Mouse (Mus musculus) lung, postnatal 25 days (tissue): Measurements from ENCODE around the gene Ppargc1a.

Experiments used
- DNase-seq: peaks from one replicate; pipeline ENCODE4 v3.0.0; 2022; ENCODE audit warnings: low spot score

Gene Ppargc1a

DNA sequence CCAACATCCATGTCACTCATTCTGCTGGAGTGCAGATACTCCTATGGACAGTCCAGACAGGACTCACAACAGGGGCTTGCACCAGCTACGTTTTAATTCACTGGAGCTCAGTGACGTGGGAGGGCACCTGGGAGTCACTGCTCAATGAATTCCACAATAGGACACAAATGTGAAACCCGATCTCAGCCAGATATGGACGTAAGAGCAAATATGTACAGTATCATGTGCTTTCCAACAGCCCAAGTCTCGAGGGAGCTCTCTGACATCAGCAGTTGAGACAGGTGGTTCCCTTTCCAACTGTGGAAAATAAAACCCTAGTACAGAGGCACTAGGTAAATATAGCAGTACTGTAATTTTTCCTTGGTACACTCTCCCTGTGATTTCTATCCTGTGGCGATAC lies at the start of gene Ppargc1a:
Ppargc1a (minus strand) TSS at position 68 of the 400 bp plus-strand sequence.
- no peak for DNase-seq

DNA sequence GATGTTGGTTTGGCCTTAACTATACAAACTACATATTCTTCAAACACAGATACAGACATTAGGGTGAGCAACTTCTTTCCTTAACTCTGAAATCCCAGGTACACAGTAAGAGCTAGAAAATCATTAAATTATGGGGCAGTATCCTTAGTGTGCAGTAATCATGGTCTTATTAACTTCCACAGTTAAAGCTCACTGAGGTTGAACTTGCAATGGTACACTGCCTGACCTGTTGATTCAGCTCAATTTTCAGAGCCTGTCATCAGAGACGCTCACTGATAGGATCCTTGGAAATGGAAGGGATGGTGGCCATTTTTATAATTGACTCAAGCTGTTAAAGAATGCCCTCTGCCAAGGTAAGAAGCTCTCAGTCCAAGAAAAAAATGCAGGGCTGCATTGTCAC lies 49.4 kb upstream of the Ppargc1a start:
- DNase-seq = no peak

DNA sequence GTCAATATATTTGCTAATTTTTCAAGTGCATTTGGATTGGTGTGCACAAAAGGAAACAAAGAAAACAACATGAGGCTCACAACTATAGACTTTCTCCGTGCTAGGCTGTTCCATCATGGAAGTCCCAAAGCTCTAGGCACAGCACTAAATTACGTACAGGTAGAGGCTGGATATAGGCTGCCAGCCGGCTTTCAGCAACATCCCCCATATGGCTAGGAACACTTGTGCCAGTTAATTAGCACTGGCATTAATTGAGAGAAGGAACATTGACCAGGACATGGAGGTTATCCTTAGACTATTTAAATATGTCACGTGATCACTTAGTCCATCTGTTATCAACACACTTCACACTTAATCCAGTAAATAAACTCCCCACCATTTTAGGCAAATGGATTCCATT lies 44.5 kb upstream of the Ppargc1a start:
- no peak for DNase-seq

- DNase-seq = no peak
Observed at GRCm38 (mm10) chr5:51607686-51608480, 40.4 kb upstream of the Ppargc1a start.

DNA sequence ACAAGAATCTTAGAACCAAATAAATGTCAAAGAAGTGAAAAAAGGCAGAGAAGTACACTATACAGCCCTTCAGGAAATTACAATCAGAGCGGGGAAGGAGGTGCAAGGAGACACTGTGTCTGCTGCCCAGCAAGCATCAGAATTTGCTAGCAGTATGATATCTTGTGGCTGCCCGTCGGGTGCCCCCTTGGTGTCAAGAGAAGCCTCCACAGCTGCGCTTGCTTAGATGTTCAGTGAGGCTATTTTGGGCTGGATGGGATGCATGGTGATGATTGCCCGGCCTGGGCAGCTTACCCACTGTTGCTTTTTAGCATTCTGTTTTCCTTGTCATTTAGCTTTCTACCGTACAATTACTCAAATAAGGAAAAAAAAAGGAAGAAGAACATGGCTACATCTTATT lies 32.0 kb upstream of the Ppargc1a start:
- no peak for DNase-seq

GRCm38 (mm10) chr5:51595644-51596043 lies 28.1 kb upstream of the Ppargc1a start:
- peak; percentile 20 for DNase-seq

GRCm38 (mm10) chr5:51592206-51592605 lies 24.7 kb upstream of the Ppargc1a start:
- no peak for DNase-seq

- DNase-seq = peak; percentile 16
Observed at GRCm38 (mm10) chr5:51591537-51592154, 24.1 kb upstream of the Ppargc1a start.

DNA sequence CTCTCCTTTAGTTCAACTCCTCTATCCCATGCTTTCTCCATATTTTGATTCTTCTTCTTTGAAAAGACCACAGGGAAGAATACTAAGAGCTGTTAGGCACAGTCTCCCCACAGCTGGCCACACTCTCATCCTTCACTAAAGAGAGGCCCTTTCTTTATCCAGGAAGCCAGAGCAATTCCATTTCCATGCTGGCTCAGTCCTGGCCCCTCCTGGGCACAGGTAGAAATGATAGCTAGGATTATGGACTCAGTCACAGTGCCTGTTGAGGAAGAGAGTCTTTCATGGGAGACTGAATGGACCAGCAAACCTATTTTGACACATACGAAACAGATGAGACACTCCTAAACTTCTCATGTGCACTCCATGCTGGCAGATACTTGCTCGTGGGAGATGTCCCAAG lies 18.7 kb upstream of the Ppargc1a start:
- no peak for DNase-seq

- no peak for DNase-seq
Observed at GRCm38 (mm10) chr5:51584987-51585386, 17.5 kb upstream of the Ppargc1a start.

DNA sequence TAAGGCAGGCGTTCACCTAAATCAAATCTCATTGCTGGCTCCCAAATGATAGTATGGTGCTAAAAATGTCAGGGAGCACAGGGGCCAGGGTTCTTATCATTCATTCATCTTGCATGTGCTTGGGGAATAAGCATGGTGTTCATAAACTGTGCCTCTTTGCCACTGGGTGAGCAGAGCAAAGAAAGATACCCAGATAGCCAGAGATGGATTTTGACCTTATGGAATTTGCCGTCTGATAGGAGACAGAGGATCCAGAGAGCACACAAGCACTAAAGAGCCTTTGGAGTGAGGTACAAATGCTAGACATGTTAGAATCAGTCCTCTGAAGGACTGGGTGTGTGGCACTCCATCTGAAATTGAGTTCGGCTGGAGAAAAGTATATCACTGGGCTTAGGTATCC lies 16.7 kb upstream of the Ppargc1a start:
- no peak for DNase-seq

DNA sequence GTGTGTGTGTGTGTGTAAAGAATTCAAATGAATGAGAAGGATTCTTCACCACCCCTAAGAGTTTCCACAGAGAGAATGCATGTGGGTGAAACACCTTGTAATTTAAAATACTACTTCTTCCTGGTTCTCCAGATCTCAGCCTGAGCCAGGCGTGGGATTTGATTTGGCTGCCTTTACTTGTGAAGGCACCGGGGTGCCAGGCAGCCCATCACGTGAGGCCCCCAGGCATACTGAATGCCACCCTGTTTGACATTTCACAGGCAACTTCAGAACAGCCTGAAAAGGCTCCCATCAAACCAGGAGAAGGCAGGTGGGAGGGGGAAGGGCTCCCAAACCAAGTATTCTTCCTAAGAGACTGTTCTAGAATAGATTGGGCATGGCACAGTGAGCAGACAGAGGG lies 16.1 kb upstream of the Ppargc1a start:
- DNase-seq = no peak

DNA sequence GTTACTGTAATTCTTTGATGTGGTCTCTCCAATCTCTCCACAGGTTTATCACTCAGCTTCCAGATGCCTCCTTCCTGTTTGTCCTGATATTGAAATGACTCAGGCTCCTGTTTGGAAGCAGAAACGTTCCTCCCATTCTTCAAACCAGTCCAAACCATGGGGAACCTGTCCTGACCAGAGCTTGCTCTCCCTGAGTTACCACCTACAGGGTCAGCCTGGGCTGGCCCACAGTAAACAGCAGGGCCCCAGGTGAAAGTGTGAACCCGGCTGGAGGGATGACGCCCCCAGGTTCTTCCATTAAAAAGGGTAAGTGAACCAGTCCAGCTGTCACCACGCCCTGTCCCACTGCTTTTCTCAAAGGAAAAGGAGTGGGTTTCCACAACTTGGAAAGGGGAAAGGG lies 15.5 kb upstream of the Ppargc1a start:
- no peak for DNase-seq

- no peak for DNase-seq
Observed at GRCm38 (mm10) chr5:51582618-51583017, 15.1 kb upstream of the Ppargc1a start.

GRCm38 (mm10) chr5:51577594-51577993 lies 10.1 kb upstream of the Ppargc1a start:
- no peak for DNase-seq

DNA sequence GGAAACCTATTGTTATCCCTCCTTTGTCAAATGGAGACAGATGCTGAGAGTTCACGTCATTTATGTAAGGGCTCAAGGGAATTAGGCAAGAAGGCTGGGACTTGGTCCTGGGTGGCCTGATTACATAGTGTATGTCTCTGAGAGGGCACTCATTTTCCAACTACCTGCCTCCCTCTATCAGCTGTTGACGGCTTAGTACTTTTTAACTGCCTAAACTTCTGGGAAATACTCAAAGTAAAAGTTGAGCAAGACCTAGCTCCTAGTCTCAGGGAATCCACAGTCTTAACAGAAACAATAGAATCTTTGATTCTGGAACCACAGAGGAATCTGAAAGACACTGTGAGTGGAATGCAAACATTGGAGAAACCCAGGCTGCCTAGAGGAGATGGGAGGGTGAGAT lies 6.2 kb upstream of the Ppargc1a start:
- DNase-seq = no peak

GRCm38 (mm10) chr5:51568198-51568690 lies 718 bp upstream of the Ppargc1a start:
- no peak for DNase-seq

- no peak for DNase-seq
Observed at GRCm38 (mm10) chr5:51565672-51566071, 1.9 kb downstream of the Ppargc1a start.

- DNase-seq = no peak
Observed at GRCm38 (mm10) chr5:51565038-51565437, 2.5 kb downstream of the Ppargc1a start.

DNA sequence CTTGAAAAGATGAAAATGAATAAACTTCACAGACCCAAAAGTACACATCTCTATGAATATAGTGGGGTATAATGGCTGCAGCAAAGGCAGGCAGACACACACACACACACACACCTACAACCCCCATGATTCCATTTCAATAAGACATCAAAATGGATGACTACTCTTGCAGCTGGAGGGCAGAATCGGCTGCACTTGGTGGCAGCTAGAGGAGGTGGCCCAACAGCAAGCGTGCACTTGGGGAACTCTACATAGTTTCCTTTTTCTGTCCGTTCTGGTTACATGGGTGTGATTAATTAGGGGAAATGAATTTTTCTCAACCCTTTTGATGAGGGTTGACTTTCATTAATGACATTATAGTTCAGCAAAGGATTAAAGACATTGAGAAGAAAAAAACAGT lies 4.0 kb downstream of the Ppargc1a start:
- no peak for DNase-seq

DNA sequence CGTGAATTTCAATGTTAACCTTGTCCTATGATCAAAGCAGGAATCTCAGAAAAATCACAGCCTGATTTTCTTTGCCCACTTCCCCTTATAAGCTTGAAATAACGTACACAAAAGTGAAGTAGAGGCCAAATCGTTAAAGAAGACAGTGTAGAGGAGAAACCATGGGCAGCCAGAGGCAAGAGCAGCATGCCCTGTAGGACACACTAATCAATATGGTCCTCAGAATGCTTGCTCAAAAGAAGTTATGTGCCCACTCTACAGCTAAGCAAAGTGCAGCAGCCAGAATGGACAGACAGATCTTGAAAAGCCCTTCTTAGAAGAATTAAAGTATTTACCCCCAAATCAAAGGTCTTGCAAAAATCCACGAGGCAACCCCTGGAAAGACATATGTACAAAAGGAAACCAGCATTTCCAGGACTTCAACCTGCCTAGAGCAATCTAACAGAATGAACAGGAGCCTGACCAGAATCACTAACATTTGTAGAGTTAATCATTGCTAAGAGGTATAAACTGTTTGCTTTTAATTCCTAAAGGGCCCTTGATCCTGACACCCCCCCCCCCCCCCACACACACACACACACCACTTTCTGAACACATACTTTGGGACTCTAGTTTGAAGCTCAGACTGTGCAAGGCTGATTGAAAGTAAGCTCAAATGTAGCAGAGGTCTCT lies 9.8 kb downstream of the Ppargc1a start:
- DNase-seq = no peak

DNA sequence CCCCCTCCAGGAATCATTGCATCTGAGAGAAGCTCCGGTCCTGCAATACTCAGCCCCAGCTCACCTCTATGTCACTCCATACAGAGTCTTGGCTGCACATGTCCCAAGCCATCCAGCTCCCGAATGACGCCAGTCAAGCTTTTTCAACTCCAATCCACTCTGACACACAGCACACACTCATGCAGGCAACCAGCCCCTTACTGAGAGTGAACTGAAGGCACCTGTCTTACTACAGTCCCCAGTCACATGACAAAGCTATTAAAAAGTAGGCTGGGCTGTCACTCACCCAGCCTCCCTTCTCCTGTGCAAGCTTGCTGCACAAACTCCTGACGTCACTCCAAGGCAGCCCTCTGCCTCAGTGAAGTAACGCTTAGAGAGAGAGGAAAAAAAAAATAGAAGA lies 13.9 kb downstream of the Ppargc1a start:
- DNase-seq = peak; percentile 63

- DNase-seq = no peak
Observed at GRCm38 (mm10) chr5:51553251-51553650, 14.3 kb downstream of the Ppargc1a start.
